Mouse (Mus musculus): ENCODE data around the gene Lrrc4. TPM values are rescaled to one million over a fixed set of nuclear protein-coding genes. Genes with fewer than 3 reads are reported as not detected.

Lrrc4 gene
- polyA plus RNA-seq, 1 experiment from 2014 or later = 4.7 TPM

DNA sequence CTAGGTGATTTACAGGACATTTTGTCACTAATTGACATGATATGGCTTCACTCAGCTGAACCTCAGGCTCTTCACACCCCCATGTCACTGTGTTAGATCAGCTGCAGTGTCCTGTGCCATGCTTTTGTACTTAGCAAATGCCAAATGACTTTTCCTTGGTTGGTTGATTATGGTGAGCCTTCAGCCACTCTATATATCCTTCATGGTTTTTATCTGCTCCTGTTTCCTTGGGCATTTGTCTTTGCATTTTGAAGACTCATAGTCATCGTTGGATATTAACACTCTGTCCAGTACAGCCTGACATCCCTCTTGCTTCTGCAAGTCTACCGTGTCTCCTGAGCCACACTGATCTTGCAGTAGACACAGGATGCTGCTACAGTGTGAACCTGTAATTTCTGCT, 27.5 kb upstream of the Lrrc4 start:
- no peak for ATAC-seq (ENCODE audit: low FRiP score)

DNA sequence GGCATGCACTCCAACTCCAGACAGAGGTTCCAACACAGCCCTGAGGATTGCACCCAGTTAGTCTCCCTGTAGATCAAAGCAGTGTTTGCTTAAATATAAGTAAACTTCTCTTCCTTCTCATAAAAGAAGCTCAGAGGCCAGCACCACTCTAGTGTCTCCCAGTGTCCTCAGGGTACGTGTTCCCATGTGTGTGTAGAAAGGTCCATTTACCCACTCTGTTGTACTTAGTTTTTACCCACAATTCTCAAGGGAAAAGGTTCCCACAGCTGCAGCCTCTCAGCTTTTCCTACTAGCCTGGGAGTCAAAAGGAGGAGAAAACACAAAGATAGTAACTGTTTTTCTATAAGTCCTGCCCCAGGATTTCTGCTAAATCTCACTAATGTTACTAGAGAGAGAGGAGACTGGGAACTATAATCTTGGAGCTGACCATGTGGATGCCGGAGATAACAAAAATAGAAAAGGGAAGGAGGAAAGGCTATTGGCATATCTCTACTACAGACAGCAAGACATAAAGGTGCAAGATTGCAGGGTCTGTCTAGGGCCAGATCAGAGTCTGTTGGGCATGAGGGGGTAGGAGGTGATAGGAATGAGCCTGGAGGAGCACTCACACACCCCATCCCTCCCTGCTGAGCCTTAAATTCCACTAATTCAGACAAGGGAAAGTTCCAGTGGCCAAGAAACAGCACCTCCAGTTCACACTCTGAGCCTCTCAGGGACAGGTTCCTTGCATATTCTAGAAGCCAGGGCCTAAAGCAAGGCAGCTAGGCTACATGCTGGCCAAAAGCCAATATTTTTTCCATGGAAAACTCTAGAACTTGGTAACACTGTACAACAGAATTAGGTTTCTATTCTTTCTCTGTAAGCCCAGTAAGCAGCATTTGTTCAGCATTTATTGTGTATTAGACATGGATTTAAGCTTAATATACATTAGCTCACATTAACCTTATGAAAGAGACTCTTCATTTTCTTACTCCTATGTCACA, 25.9 kb upstream of the Lrrc4 start:
- ATAC-seq (ENCODE audit: low FRiP score) (no peak), DNase-seq (ENCODE audit: low spot score) (no peak)
- no peak overlapping the region for H3K4me2 ChIP-seq (replicated peaks; ENCODE audit: low read depth, low read length)
- no peak overlapping the region for H3K9ac ChIP-seq (ENCODE audit: low read depth, low read length)
- WGBS = 88% methylated on average over 2 of the region's 2 CpGs
- no peaks in the 10 kb centered on the region for H3K27me3 ChIP-seq (ENCODE audit: control insufficient read depth, insufficient read depth, low read length)
- H3K36me3 ChIP-seq (ENCODE audit: control insufficient read depth, insufficient read depth, low read length) = no peaks in the 10 kb centered on the region
- no peak overlapping the region for H3K27ac ChIP-seq (ENCODE audit: low read depth, low read length)
- no peak overlapping the region for H3K4me3 ChIP-seq (ENCODE audit: low read depth, low read length)
- H3K4me1 ChIP-seq (replicated peaks; ENCODE audit: control insufficient read depth, insufficient read depth, low read length) = peaks cover 10% of the 10 kb centered on the region
- H3K9me3 ChIP-seq (ENCODE audit: control insufficient read depth, low read length) = no peaks in the 10 kb centered on the region

More for the DNA sequence above, 27.5 kb upstream of the Lrrc4 start:
- no peak for DNase-seq (ENCODE audit: low spot score)
- H3K9ac ChIP-seq (ENCODE audit: low read depth, low read length) = no peak overlapping the region
- WGBS = 94% methylated on average over 2 of the region's 2 CpGs
- no peaks in the 10 kb centered on the region for H3K27me3 ChIP-seq (ENCODE audit: control insufficient read depth, insufficient read depth, low read length)
- H3K36me3 ChIP-seq (ENCODE audit: control insufficient read depth, insufficient read depth, low read length) = no peaks in the 10 kb centered on the region
- H3K4me3 ChIP-seq (ENCODE audit: low read depth, low read length) = no peak overlapping the region
- H3K27ac ChIP-seq (ENCODE audit: low read depth, low read length) = no peak overlapping the region
- H3K4me2 ChIP-seq (replicated peaks; ENCODE audit: low read depth, low read length) = no peak overlapping the region
- no peaks in the 10 kb centered on the region for H3K9me3 ChIP-seq (ENCODE audit: control insufficient read depth, low read length)
- H3K4me1 ChIP-seq (replicated peaks; ENCODE audit: control insufficient read depth, insufficient read depth, low read length) = peaks cover under 1% of the 10 kb centered on the region; the same call in 1 of the 2 replicates

DNA sequence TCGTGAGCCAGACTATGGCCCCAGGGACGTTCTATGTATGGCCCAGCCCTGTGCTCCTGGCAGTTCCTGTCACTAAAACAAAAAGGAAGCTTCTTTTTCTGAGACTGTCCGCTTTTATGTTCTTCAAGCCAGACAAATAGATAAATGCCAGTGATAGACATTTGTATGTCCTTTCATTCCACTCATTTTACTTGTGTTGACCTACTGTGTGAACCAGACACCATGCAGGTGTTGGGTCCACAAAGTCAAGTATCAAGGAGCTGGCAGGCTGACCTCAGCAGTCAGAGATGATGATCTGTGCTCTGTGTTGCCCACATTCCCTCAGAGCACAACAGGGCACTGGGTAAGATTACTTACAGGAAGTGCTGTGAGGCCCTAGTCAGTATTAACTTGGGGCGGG, 25.2 kb upstream of the Lrrc4 start:
- no peaks in the 10 kb centered on the region for H3K9me3 ChIP-seq (ENCODE audit: control insufficient read depth, low read length)
- no peak overlapping the region for H3K27ac ChIP-seq (ENCODE audit: low read depth, low read length)
- H3K27me3 ChIP-seq (ENCODE audit: control insufficient read depth, insufficient read depth, low read length) = no peaks in the 10 kb centered on the region
- no peak overlapping the region for H3K4me2 ChIP-seq (replicated peaks; ENCODE audit: low read depth, low read length)
- H3K4me3 ChIP-seq (ENCODE audit: low read depth, low read length) = no peak overlapping the region
- no peak for DNase-seq (ENCODE audit: low spot score)
- peaks cover 10% of the 10 kb centered on the region for H3K4me1 ChIP-seq (replicated peaks; ENCODE audit: control insufficient read depth, insufficient read depth, low read length)
- no peak for ATAC-seq (ENCODE audit: low FRiP score)
- H3K9ac ChIP-seq (ENCODE audit: low read depth, low read length) = no peak overlapping the region
- WGBS = 79% methylated on average over 4 of the region's 4 CpGs
- H3K36me3 ChIP-seq (ENCODE audit: control insufficient read depth, insufficient read depth, low read length) = no peaks in the 10 kb centered on the region

DNA sequence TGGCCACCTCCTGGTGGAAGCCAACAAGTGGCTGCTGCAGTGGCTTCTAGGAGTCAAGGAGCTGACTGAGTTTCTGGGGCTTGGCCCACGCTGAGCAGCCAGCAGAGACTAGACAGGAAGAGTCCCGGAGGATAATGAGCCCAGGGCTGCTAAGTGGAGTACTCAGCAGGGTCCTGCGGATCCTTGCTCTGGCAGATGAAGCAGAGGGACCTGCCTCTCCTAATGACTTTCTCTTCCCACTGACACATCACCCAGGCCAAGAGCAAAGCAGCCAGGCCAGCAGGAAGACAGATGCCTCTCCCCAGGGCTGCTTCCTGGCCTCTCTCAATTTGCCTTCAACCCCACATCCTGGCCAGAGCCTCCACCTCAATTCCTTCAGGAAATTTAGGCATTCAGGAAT, 23.9 kb upstream of the Lrrc4 start:
- H3K9ac ChIP-seq (ENCODE audit: low read depth, low read length) = no peak overlapping the region
- peaks cover 10% of the 10 kb centered on the region for H3K4me1 ChIP-seq (replicated peaks; ENCODE audit: control insufficient read depth, insufficient read depth, low read length)
- no peak overlapping the region for H3K4me2 ChIP-seq (replicated peaks; ENCODE audit: low read depth, low read length)
- no peak for DNase-seq (ENCODE audit: low spot score)
- no peak overlapping the region for H3K4me3 ChIP-seq (ENCODE audit: low read depth, low read length)
- ATAC-seq (ENCODE audit: low FRiP score) = no peak
- no peaks in the 10 kb centered on the region for H3K36me3 ChIP-seq (ENCODE audit: control insufficient read depth, insufficient read depth, low read length)
- no peak overlapping the region for H3K27ac ChIP-seq (ENCODE audit: low read depth, low read length)
- WGBS = 23% methylated on average over 3 of the region's 3 CpGs
- H3K9me3 ChIP-seq (ENCODE audit: control insufficient read depth, low read length) = no peaks in the 10 kb centered on the region
- no peaks in the 10 kb centered on the region for H3K27me3 ChIP-seq (ENCODE audit: control insufficient read depth, insufficient read depth, low read length)

DNA sequence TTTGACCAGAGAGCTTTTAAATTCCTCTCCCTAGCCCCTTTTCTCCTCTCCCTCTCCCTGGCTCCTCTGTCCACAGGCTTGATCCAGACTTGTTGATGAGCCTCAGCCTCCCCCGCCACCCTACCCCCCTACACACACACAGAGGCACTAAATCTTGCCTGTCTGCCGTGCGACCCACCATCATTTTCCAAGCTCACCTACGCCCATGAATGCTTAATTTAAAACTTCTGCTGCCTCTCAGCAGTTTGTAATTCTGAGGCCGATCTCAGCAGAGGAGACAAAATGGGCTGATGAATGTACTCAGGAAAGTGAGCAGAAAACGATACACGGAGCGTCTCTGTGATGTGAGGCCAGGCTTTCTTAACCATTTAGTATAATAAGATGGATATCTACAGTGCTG, 23.1 kb upstream of the Lrrc4 start:
- WGBS = 58% methylated on average over 8 of the region's 8 CpGs
- H3K4me1 ChIP-seq (replicated peaks; ENCODE audit: control insufficient read depth, insufficient read depth, low read length) = peaks cover 10% of the 10 kb centered on the region
- H3K27ac ChIP-seq (ENCODE audit: low read depth, low read length) = no peak overlapping the region
- H3K36me3 ChIP-seq (ENCODE audit: control insufficient read depth, insufficient read depth, low read length) = no peaks in the 10 kb centered on the region
- H3K9me3 ChIP-seq (ENCODE audit: control insufficient read depth, low read length) = no peaks in the 10 kb centered on the region
- ATAC-seq (ENCODE audit: low FRiP score) (no peak), DNase-seq (ENCODE audit: low spot score) (no peak)
- no peak overlapping the region for H3K4me3 ChIP-seq (ENCODE audit: low read depth, low read length)
- H3K4me2 ChIP-seq (replicated peaks; ENCODE audit: low read depth, low read length) = no peak overlapping the region
- H3K27me3 ChIP-seq (ENCODE audit: control insufficient read depth, insufficient read depth, low read length) = no peaks in the 10 kb centered on the region
- H3K9ac ChIP-seq (ENCODE audit: low read depth, low read length) = no peak overlapping the region

DNA sequence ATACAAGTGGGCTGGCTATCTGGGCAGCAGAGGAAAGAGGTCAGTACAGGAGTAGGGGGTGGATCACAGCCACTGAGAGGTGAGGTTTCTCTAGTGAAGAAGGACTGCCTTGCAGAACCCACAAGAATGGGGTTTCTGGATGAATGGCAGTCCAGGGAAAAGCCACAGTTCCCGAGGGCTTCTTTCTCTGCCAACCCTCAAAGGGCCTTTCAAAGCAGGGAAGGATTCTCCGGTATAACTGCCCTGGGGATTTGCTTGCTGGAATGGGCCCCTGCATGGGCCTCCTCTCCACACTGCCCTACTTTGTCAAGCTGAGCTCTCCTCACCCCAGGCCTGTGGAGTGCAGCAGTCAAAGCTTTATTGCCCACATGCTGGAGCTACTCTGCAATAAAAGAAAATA, 22.1 kb upstream of the Lrrc4 start:
- no peaks in the 10 kb centered on the region for H3K27me3 ChIP-seq (ENCODE audit: control insufficient read depth, insufficient read depth, low read length)
- peaks cover 10% of the 10 kb centered on the region for H3K4me1 ChIP-seq (replicated peaks; ENCODE audit: control insufficient read depth, insufficient read depth, low read length)
- H3K27ac ChIP-seq (ENCODE audit: low read depth, low read length) = peak overlapping the region; percentile 24; the same call in 1 of the 2 replicates
- no peak overlapping the region for H3K4me3 ChIP-seq (ENCODE audit: low read depth, low read length)
- WGBS = 19% methylated on average over 2 of the region's 2 CpGs
- H3K9me3 ChIP-seq (ENCODE audit: control insufficient read depth, low read length) = no peaks in the 10 kb centered on the region
- H3K9ac ChIP-seq (ENCODE audit: low read depth, low read length) = 0 out of 2 replicates have a peak overlapping the region, but pooled peaks have one; percentile 15
- no peaks in the 10 kb centered on the region for H3K36me3 ChIP-seq (ENCODE audit: control insufficient read depth, insufficient read depth, low read length)
- DNase-seq (ENCODE audit: low spot score) (no peak), ATAC-seq (ENCODE audit: low FRiP score) (no peak)
- no peak overlapping the region for H3K4me2 ChIP-seq (replicated peaks; ENCODE audit: low read depth, low read length)

DNA sequence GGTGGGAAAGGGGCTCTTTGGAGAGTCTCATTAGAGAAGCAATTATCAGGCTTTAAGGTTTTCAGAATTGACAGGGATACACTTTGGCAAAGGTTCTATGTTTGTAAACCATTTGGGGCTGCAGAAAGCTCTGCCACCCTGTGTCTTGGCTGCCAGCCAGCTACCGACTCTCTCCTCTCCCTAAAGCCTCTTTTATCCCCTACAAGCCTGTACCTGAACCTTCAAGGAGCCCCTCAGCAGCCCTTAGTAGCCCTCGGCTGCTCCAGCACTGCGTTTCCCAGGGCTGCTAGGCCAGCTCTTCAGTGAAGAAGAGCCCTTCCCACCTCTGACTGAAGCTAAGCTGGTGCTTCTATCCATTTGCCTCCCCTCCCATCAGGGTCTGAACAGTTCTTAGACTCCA, 21.6 kb upstream of the Lrrc4 start:
- Histone ChIP-seq H3K9me3 (ENCODE audit: control insufficient read depth, low read length) (no peaks in the 10 kb centered on the region), H3K4me3 (ENCODE audit: low read depth, low read length) (no peak overlapping the region), H3K4me2 (replicated peaks; ENCODE audit: low read depth, low read length) (no peak overlapping the region), H3K9ac (ENCODE audit: low read depth, low read length) (0 out of 2 replicates have a peak overlapping the region, but pooled peaks have one; percentile 15), H3K27ac (ENCODE audit: low read depth, low read length) (peak overlapping the region; percentile 24; the same call in 1 of the 2 replicates), H3K4me1 (replicated peaks; ENCODE audit: control insufficient read depth, insufficient read depth, low read length) (peaks cover 10% of the 10 kb centered on the region), H3K36me3 (ENCODE audit: control insufficient read depth, insufficient read depth, low read length) (no peaks in the 10 kb centered on the region), H3K27me3 (ENCODE audit: control insufficient read depth, insufficient read depth, low read length) (no peaks in the 10 kb centered on the region)
- DNase-seq (ENCODE audit: low spot score) (no peak), ATAC-seq (ENCODE audit: low FRiP score) (no peak)
- WGBS = 60% methylated on average over 3 of the region's 3 CpGs

DNA sequence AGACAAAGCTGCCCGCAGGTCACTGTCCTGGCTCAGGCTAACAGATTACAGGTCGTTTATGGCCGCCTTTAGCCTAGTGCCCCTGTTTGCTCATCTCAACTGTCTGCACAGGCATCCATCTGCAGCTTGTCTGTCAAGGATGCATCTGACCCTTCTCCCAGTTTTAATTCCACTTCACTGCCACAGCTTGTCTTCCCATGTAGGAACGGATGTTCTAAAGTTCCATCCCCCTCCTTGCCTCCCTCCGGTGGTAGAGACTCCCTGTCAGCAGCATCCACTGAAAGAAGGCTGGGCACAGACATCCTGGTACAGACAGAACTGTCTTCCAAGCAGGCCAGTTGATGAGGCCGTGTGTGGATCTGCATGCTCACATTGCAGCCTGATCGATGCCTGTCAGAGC, 20.8 kb upstream of the Lrrc4 start:
- Histone ChIP-seq H3K9me3 (ENCODE audit: control insufficient read depth, low read length) (no peaks in the 10 kb centered on the region), H3K4me2 (replicated peaks; ENCODE audit: low read depth, low read length) (no peak overlapping the region), H3K4me1 (replicated peaks; ENCODE audit: control insufficient read depth, insufficient read depth, low read length) (peaks cover 10% of the 10 kb centered on the region), H3K9ac (ENCODE audit: low read depth, low read length) (no peak overlapping the region), H3K4me3 (ENCODE audit: low read depth, low read length) (no peak overlapping the region), H3K36me3 (ENCODE audit: control insufficient read depth, insufficient read depth, low read length) (no peaks in the 10 kb centered on the region), H3K27me3 (ENCODE audit: control insufficient read depth, insufficient read depth, low read length) (no peaks in the 10 kb centered on the region), H3K27ac (ENCODE audit: low read depth, low read length) (no peak overlapping the region)
- no peak for ATAC-seq (ENCODE audit: low FRiP score)
- no peak for DNase-seq (ENCODE audit: low spot score)
- 73% methylated on average over 7 of the region's 7 CpGs for WGBS

Measured in hindbrain, embryonic 11.5 days (tissue).